9 mouse cellular contexts compared by ENCODE assay signal in genomic region chr9:47828762-47829161, GRCm38 (mm10).
DNase-seq lines count a peak whose midpoint lies in the region; ATAC-seq and TF ChIP-seq lines count a peak whose summit lies in the region.
"Had no signal": no experiment of that assay in that cellular context is flagged by ENCODE, and none has a peak within 500 bp of the region (broad histone marks: within the 10 kb centered on the region; RNA-seq: fewer than 3 reads in every experiment).

No protein-coding gene starts in this region.

- no peak for ATAC-seq in kidney, postnatal 0 days (replicated peaks; ENCODE audit: low FRiP score, low read depth)
- peak; percentile 65; the same call in 1 of the 2 replicates for ATAC-seq in forebrain, embryonic 16.5 days
- no peak for ATAC-seq in liver, embryonic 12.5 days

- 0 out of 2 replicates have a peak overlapping the region, but pooled peaks have one; percentile 18 for H3K9ac ChIP-seq in kidney, postnatal 0 days (ENCODE audit: low read depth, low read length)
- peak overlapping the region; percentile 28; the same call in 1 of the 2 replicates for H3K9ac ChIP-seq in forebrain, embryonic 16.5 days (replicated peaks; ENCODE audit: low read depth, low read length)
- H3K9ac ChIP-seq in liver, embryonic 12.5 days: no peak overlapping the region

- H3K9me3 ChIP-seq in kidney, postnatal 0 days (replicated peaks; ENCODE audit: low read length): no peaks in the 10 kb centered on the region
- no peaks in the 10 kb centered on the region for H3K9me3 ChIP-seq in forebrain, embryonic 16.5 days (ENCODE audit: control insufficient read depth, low read length)
- H3K9me3 ChIP-seq in liver, embryonic 12.5 days (replicated peaks): no peaks in the 10 kb centered on the region
- H3K9me3 ChIP-seq: megakaryocyte, embryonic 14.5 days had no signal

- H3K4me2 ChIP-seq in kidney, postnatal 0 days (ENCODE audit: low read length): peak overlapping the region; percentile 45
- peak overlapping the region; percentile 37 for H3K4me2 ChIP-seq in forebrain, embryonic 16.5 days (ENCODE audit: low read length)
- peak overlapping the region; percentile 3; the same call in 1 of the 2 replicates for H3K4me2 ChIP-seq in liver, embryonic 12.5 days

- 10% methylated on average over 13 of the region's 13 CpGs for WGBS in kidney, postnatal 0 days
- 3% methylated on average over 13 of the region's 13 CpGs for whole genome bisulfite sequencing in forebrain, embryonic 16.5 days
- WGBS in liver, embryonic 12.5 days (ENCODE audit: insufficient replicate concordance): 15% methylated on average over 13 of the region's 13 CpGs

- no peak for TF ChIP-seq CTCF in kidney, postnatal 0 days (IDR thresholded peaks at IDR 0.05; ENCODE audit: low read depth)

- no peak overlapping the region for H3K27ac ChIP-seq in kidney, postnatal 0 days
- 0 out of 2 replicates have a peak overlapping the region, but pooled peaks have one; percentile 10 for H3K27ac ChIP-seq in forebrain, embryonic 16.5 days (ENCODE audit: low read length)
- no peak overlapping the region for H3K27ac ChIP-seq in liver, embryonic 12.5 days

- no peaks in the 10 kb centered on the region; the same call in 1 of the 2 replicates for H3K4me1 ChIP-seq in kidney, postnatal 0 days (replicated peaks; ENCODE audit: insufficient read depth, low read length)
- peaks cover 22% of the 10 kb centered on the region for H3K4me1 ChIP-seq in forebrain, embryonic 16.5 days (replicated peaks; ENCODE audit: control insufficient read depth, insufficient read depth, low read length)
- no peaks in the 10 kb centered on the region for H3K4me1 ChIP-seq in liver, embryonic 12.5 days
- H3K4me1 ChIP-seq: megakaryocyte, embryonic 14.5 days had no signal

- peak; percentile 48 for DNase-seq in kidney, postnatal 0 days (ENCODE audit: low spot score)
- no peak for DNase-seq in kidney, adult 18-20 months
- peak; percentile 61 for DNase-seq in adrenal gland, postnatal 14 days
- peak; percentile 18 for DNase-seq in ovary, postnatal 14 days (ENCODE audit: low spot score)
- no peak for DNase-seq in retina, postnatal 1 day
- no peak for DNase-seq in urinary bladder, postnatal 36 days (ENCODE audit: low spot score in 2 of 2)

- H3K4me3 ChIP-seq in kidney, postnatal 0 days (replicated peaks; ENCODE audit: low read depth, low read length): peak overlapping the region; percentile 7; the same call in 1 of the 2 replicates
- H3K4me3 ChIP-seq in forebrain, embryonic 16.5 days (replicated peaks; ENCODE audit: low read length): peak overlapping the region; percentile 28; the same call in 1 of the 2 replicates
- no peak overlapping the region for H3K4me3 ChIP-seq in liver, embryonic 12.5 days
- H3K4me3 ChIP-seq: megakaryocyte, embryonic 14.5 days had no signal

- no peaks in the 10 kb centered on the region for H3K27me3 ChIP-seq in kidney, postnatal 0 days (ENCODE audit: insufficient read depth, low read length)
- no peaks in the 10 kb centered on the region for H3K27me3 ChIP-seq in forebrain, embryonic 16.5 days (replicated peaks; ENCODE audit: control insufficient read depth, insufficient read depth, low read length)
- H3K27me3 ChIP-seq in liver, embryonic 12.5 days (replicated peaks): no peaks in the 10 kb centered on the region

- H3K36me3 ChIP-seq in kidney, postnatal 0 days (ENCODE audit: insufficient read depth, low read length): no peaks in the 10 kb centered on the region
- H3K36me3 ChIP-seq in forebrain, embryonic 16.5 days (ENCODE audit: control insufficient read depth, insufficient read depth): no peaks in the 10 kb centered on the region
- no peaks in the 10 kb centered on the region for H3K36me3 ChIP-seq in liver, embryonic 12.5 days

Comparison
In these comparisons a context has a peak if more than half of its experiments do, and no peak if none do; other contexts are left out.
1. DNase-seq: peak in kidney, postnatal 0 days (single experiment), adrenal gland, postnatal 14 days (single experiment) and ovary, postnatal 14 days (single experiment); none in kidney, adult 18-20 months (single experiment), retina, postnatal 1 day (single experiment) and urinary bladder, postnatal 36 days (0 of 2).
2. Peak in every context shown above with its lines, with median percentiles within 50 percentile points of each other: H3K4me2 ChIP-seq.